Mouse (Mus musculus) brain, embryonic 14.5 days (tissue): ENCODE results near the gene Tprn.

ENCODE experiments used
- CTCF ChIP-seq: fragments of 200-500 bp; IDR thresholded peaks from 2 replicates; pipeline ENCODE4 v1.5.1; 2012; ENCODE audit warnings: inconsistent platforms, mild to moderate bottlenecking, moderate library complexity, borderline replicate concordance; ENCODE audit not compliant: insufficient read depth, insufficient read length; ENCODE audit errors: extremely low read depth
- POLR2A ChIP-seq: fragments of 200-500 bp; IDR thresholded peaks from 2 replicates; pipeline ENCODE4 v1.6.1; 2012; ENCODE audit warnings: mild to moderate bottlenecking, inconsistent platforms, borderline replicate concordance; ENCODE audit not compliant: poor library complexity, insufficient read depth, insufficient read length, severe bottlenecking; ENCODE audit errors: extremely low read depth

GRCm38 (mm10) chr2:25264851-25265250 is 2.4 kb downstream of the Tprn start:
- no peak for TF ChIP-seq CTCF
- TF ChIP-seq POLR2A = no peak
